Mouse (Mus musculus): ENCODE data around the gene Cep44. TPM values are rescaled to one million over a fixed set of nuclear protein-coding genes. Genes with fewer than 3 reads are reported as not detected.

Cep44 gene
- polyA plus RNA-seq, 1 experiment from 2014 or later: 34.1 TPM

GRCm38 (mm10) chr8:56552551-56553103 is 1.8 kb upstream of the Cep44 start:
- Histone ChIP-seq H3K4me1 (ENCODE audit: control insufficient read depth, insufficient read depth, low read length) (peaks cover 5% of the 10 kb centered on the region; the same call in 1 of the 2 replicates), H3K36me3 (ENCODE audit: control insufficient read depth, insufficient read depth, low read length) (no peaks in the 10 kb centered on the region), H3K9ac (ENCODE audit: low read length) (no peak overlapping the region), H3K27ac (ENCODE audit: low read depth, low read length) (no peak overlapping the region), H3K27me3 (replicated peaks; ENCODE audit: control insufficient read depth, insufficient read depth, low read length) (no peaks in the 10 kb centered on the region), H3K9me3 (replicated peaks; ENCODE audit: control insufficient read depth, low read length) (no peaks in the 10 kb centered on the region), H3K4me3 (ENCODE audit: low read depth, low read length) (no peak overlapping the region), H3K4me2 (ENCODE audit: low read length) (peak overlapping the region; percentile 53; the same call in 1 of the 2 replicates)
- DNase-seq (ENCODE audit: low spot score): no peak
- ATAC-seq: no peak
- 80% methylated on average over 5 of the region's 5 CpGs for WGBS

GRCm38 (mm10) chr8:56552045-56552444 is 1.2 kb upstream of the Cep44 start:
- Histone ChIP-seq H3K27me3 (replicated peaks; ENCODE audit: control insufficient read depth, insufficient read depth, low read length) (no peaks in the 10 kb centered on the region), H3K4me2 (ENCODE audit: low read length) (peak overlapping the region; percentile 53), H3K27ac (ENCODE audit: low read depth, low read length) (no peak overlapping the region), H3K4me1 (ENCODE audit: control insufficient read depth, insufficient read depth, low read length) (peaks cover 5% of the 10 kb centered on the region; the same call in 1 of the 2 replicates), H3K4me3 (ENCODE audit: low read depth, low read length) (peak overlapping the region; percentile 71), H3K9me3 (replicated peaks; ENCODE audit: control insufficient read depth, low read length) (no peaks in the 10 kb centered on the region), H3K36me3 (ENCODE audit: control insufficient read depth, insufficient read depth, low read length) (no peaks in the 10 kb centered on the region), H3K9ac (ENCODE audit: low read length) (peak overlapping the region; percentile 82)
- WGBS: 31% methylated on average over 10 of the region's 10 CpGs
- ATAC-seq: no peak
- DNase-seq (ENCODE audit: low spot score): peak; percentile 2

- Histone ChIP-seq H3K36me3 (ENCODE audit: control insufficient read depth, insufficient read depth, low read length) (no peaks in the 10 kb centered on the region), H3K4me2 (ENCODE audit: low read length) (peak overlapping the region; percentile 53), H3K9ac (ENCODE audit: low read length) (peak overlapping the region; percentile 82), H3K4me1 (ENCODE audit: control insufficient read depth, insufficient read depth, low read length) (peaks cover 5% of the 10 kb centered on the region; the same call in 1 of the 2 replicates), H3K4me3 (ENCODE audit: low read depth, low read length) (peak overlapping the region; percentile 71), H3K27ac (ENCODE audit: low read depth, low read length) (peak overlapping the region; percentile 77; the same call in 1 of the 2 replicates), H3K9me3 (replicated peaks; ENCODE audit: control insufficient read depth, low read length) (no peaks in the 10 kb centered on the region), H3K27me3 (replicated peaks; ENCODE audit: control insufficient read depth, insufficient read depth, low read length) (no peaks in the 10 kb centered on the region)
- WGBS: under 1% methylated on average over 28 of the region's 28 CpGs
- peak; percentile 98 for ATAC-seq
- DNase-seq (ENCODE audit: low spot score): peak; percentile 96
These were observed 560 bp upstream of the Cep44 start for GRCm38 (mm10) chr8:56551361-56551852.

GRCm38 (mm10) chr8:56547866-56548265 is 3.0 kb downstream of the Cep44 start:
- peaks cover 5% of the 10 kb centered on the region; the same call in 1 of the 2 replicates for H3K4me1 ChIP-seq (ENCODE audit: control insufficient read depth, insufficient read depth, low read length)
- H3K9ac ChIP-seq (ENCODE audit: low read length): no peak overlapping the region
- H3K27ac ChIP-seq (ENCODE audit: low read depth, low read length): no peak overlapping the region
- H3K9me3 ChIP-seq (replicated peaks; ENCODE audit: control insufficient read depth, low read length): no peaks in the 10 kb centered on the region
- H3K36me3 ChIP-seq (ENCODE audit: control insufficient read depth, insufficient read depth, low read length): peaks cover 9% of the 10 kb centered on the region; the same call in 1 of the 2 replicates
- H3K4me3 ChIP-seq (ENCODE audit: low read depth, low read length): no peak overlapping the region
- DNase-seq (ENCODE audit: low spot score): no peak
- H3K27me3 ChIP-seq (replicated peaks; ENCODE audit: control insufficient read depth, insufficient read depth, low read length): no peaks in the 10 kb centered on the region
- no peak for ATAC-seq
- 92% methylated on average over 2 of the region's 2 CpGs for WGBS
- H3K4me2 ChIP-seq (ENCODE audit: low read length): no peak overlapping the region

GRCm38 (mm10) chr8:56540706-56541105 is 10.1 kb downstream of the Cep44 start:
- Histone ChIP-seq H3K36me3 (ENCODE audit: control insufficient read depth, insufficient read depth, low read length) (peaks cover 64% of the 10 kb centered on the region), H3K4me3 (ENCODE audit: low read depth, low read length) (no peak overlapping the region), H3K9me3 (replicated peaks; ENCODE audit: control insufficient read depth, low read length) (no peaks in the 10 kb centered on the region), H3K27ac (ENCODE audit: low read depth, low read length) (no peak overlapping the region), H3K9ac (ENCODE audit: low read length) (no peak overlapping the region), H3K4me1 (ENCODE audit: control insufficient read depth, insufficient read depth, low read length) (no peaks in the 10 kb centered on the region), H3K4me2 (ENCODE audit: low read length) (no peak overlapping the region), H3K27me3 (replicated peaks; ENCODE audit: control insufficient read depth, insufficient read depth, low read length) (no peaks in the 10 kb centered on the region)
- 90% methylated on average over 7 of the region's 7 CpGs for WGBS
- ATAC-seq: no peak
- no peak for DNase-seq (ENCODE audit: low spot score)

DNA sequence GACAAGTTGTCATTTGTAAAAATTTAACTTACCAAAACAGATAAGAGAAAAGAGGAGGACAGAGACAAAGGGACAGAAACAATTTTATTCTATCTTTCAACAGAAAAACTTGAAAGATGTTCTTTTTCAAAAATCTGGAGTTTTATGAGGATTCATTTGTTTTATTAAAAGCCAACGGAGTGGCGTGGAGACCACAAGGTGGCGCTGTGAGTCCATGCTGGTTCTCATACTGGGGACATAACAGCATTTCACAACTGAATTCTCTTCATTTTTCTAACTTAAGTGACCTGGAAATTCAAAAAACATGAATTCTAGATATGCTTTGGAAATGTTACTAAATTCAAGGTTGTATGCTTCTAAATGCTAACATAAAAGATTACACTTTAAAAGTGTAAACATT is 20.5 kb downstream of the Cep44 start:
- Histone ChIP-seq H3K27me3 (replicated peaks; ENCODE audit: control insufficient read depth, insufficient read depth, low read length) (no peaks in the 10 kb centered on the region), H3K4me3 (ENCODE audit: low read depth, low read length) (no peak overlapping the region), H3K36me3 (ENCODE audit: control insufficient read depth, insufficient read depth, low read length) (peaks cover 9% of the 10 kb centered on the region), H3K4me2 (ENCODE audit: low read length) (no peak overlapping the region), H3K4me1 (ENCODE audit: control insufficient read depth, insufficient read depth, low read length) (no peaks in the 10 kb centered on the region), H3K9ac (ENCODE audit: low read length) (no peak overlapping the region), H3K27ac (ENCODE audit: low read depth, low read length) (no peak overlapping the region), H3K9me3 (replicated peaks; ENCODE audit: control insufficient read depth, low read length) (no peaks in the 10 kb centered on the region)
- ATAC-seq (no peak), DNase-seq (ENCODE audit: low spot score) (peak; percentile 67)
- 2% methylated on average over 3 of the region's 3 CpGs for WGBS

DNA sequence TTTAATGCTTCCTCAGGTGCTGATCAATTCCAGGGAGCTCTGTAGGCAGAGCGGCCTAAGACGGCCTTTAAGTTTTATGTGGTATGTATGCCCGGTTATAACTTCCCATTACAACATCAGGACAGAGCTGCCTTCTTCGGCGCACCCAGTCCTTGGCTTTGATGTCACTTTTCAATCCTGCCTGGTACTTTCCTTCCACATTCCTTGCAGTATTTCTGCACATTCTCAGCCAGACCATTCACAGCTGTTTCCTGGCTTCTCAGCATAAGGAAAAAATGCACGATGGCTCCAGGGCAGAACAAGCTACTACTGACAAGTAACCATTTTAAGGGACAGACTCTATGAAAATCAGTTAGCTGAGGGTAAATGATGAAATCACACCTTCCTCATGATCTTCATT is 22.0 kb downstream of the Cep44 start:
- Histone ChIP-seq H3K9ac (ENCODE audit: low read length) (no peak overlapping the region), H3K4me1 (ENCODE audit: control insufficient read depth, insufficient read depth, low read length) (no peaks in the 10 kb centered on the region), H3K4me2 (ENCODE audit: low read length) (no peak overlapping the region), H3K4me3 (ENCODE audit: low read depth, low read length) (no peak overlapping the region), H3K27ac (ENCODE audit: low read depth, low read length) (no peak overlapping the region), H3K36me3 (ENCODE audit: control insufficient read depth, insufficient read depth, low read length) (peaks cover 4% of the 10 kb centered on the region; the same call in 1 of the 2 replicates), H3K9me3 (replicated peaks; ENCODE audit: control insufficient read depth, low read length) (no peaks in the 10 kb centered on the region), H3K27me3 (replicated peaks; ENCODE audit: control insufficient read depth, insufficient read depth, low read length) (no peaks in the 10 kb centered on the region)
- DNase-seq (ENCODE audit: low spot score): no peak
- WGBS: 94% methylated on average over 6 of the region's 6 CpGs
- ATAC-seq: no peak

GRCm38 (mm10) chr8:56521051-56521450 is 29.8 kb downstream of the Cep44 start:
- no peaks in the 10 kb centered on the region for H3K27me3 ChIP-seq (replicated peaks; ENCODE audit: control insufficient read depth, insufficient read depth, low read length)
- no peak overlapping the region for H3K9ac ChIP-seq (ENCODE audit: low read length)
- no peak overlapping the region for H3K4me3 ChIP-seq (ENCODE audit: low read depth, low read length)
- H3K9me3 ChIP-seq (replicated peaks; ENCODE audit: control insufficient read depth, low read length): no peaks in the 10 kb centered on the region
- no peak overlapping the region for H3K27ac ChIP-seq (ENCODE audit: low read depth, low read length)
- ATAC-seq: no peak
- H3K4me1 ChIP-seq (ENCODE audit: control insufficient read depth, insufficient read depth, low read length): no peaks in the 10 kb centered on the region
- WGBS: 85% methylated on average over 4 of the region's 4 CpGs
- DNase-seq (ENCODE audit: low spot score): no peak
- H3K4me2 ChIP-seq (ENCODE audit: low read length): no peak overlapping the region
- H3K36me3 ChIP-seq (ENCODE audit: control insufficient read depth, insufficient read depth, low read length): no peaks in the 10 kb centered on the region

DNA sequence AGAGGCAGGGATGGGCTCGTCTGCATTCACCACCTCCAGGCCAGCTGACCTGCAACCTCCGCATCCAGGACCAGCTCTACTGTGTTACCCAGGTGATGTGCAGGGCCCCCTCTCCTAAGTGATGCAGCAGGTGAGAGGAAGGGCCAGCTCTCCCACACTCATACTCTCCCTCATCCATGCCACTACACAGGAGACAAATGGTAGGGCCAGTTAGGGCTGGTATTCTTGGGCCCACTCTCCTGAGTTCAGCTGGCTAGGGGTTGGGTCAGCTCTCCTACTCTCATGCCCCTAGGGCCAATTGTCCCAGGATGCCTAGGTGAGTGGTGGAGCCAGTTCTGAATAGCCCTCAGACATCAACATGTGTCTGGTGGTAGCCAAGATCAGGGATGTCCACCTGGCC is 30.6 kb downstream of the Cep44 start:
- H3K4me1 ChIP-seq (ENCODE audit: control insufficient read depth, insufficient read depth, low read length): no peaks in the 10 kb centered on the region
- H3K4me3 ChIP-seq (ENCODE audit: low read depth, low read length): no peak overlapping the region
- H3K9me3 ChIP-seq (replicated peaks; ENCODE audit: control insufficient read depth, low read length): no peaks in the 10 kb centered on the region
- no peak overlapping the region for H3K9ac ChIP-seq (ENCODE audit: low read length)
- DNase-seq (ENCODE audit: low spot score): no peak
- no peak for ATAC-seq
- no peak overlapping the region for H3K4me2 ChIP-seq (ENCODE audit: low read length)
- no peaks in the 10 kb centered on the region for H3K36me3 ChIP-seq (ENCODE audit: control insufficient read depth, insufficient read depth, low read length)
- H3K27ac ChIP-seq (ENCODE audit: low read depth, low read length): no peak overlapping the region
- no peaks in the 10 kb centered on the region for H3K27me3 ChIP-seq (replicated peaks; ENCODE audit: control insufficient read depth, insufficient read depth, low read length)
- 76% methylated on average over 2 of the region's 2 CpGs for WGBS
